Mouse (Mus musculus) adrenal gland, adult 8-10 months (tissue): ENCODE results near the gene Clec2l. TPM values are rescaled to one million over a fixed set of nuclear protein-coding genes. Genes with fewer than 3 reads are reported as not detected.

ENCODE experiments used
- DNase-seq: peaks from one replicate; pipeline ENCODE4 v3.0.0; 2022
- total RNA-seq, 4 experiments: library from RNA; stranded (reverse); gene quantifications; 2 replicates each; pipeline ENCODE4 v1.2.4; 2022

Clec2l gene
- total RNA-seq, 4 experiments from 2014 or later = 1.8 to 11.3 (median 3.1) TPM

DNA sequence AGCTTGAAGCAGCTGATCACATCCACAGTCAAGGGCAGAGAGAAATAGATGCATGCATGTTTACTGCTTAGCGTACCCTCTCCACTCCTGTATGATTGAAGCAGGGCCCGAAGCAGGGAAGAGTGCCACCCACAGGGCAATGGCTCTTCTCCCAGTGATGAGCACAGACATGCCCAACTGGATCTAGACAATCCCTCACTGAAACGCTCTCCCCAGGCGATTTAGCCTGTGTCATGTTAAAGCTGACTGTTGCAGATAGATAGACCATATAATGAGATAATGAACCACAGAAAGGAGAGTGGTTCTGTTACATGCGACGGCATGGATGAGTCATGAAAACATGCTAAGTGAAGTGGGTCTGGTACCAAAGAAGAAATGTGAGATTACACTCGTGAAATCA lies 8.4 kb downstream of the Clec2l start:
- no peak for DNase-seq

DNA sequence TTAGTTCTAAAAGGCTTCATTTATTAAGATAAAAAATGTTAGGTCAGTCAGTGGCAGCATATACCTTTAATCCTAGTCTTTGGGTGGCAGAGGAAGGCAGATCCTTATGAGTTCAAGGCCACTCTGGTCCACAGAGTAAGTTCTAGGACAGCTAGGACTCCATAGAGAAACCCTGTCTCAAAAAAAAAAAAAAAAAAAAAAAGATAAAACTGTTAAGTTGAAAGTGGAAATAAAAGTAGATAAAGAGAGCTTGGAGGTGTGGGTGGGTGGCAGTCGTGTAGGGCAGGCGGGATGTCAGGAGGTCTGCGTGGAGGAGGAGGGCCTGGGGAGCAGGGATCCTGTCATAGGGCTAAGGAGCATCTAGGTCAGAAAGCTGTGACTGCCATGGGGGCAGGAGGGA lies 9.1 kb downstream of the Clec2l start:
- no peak for DNase-seq

DNA sequence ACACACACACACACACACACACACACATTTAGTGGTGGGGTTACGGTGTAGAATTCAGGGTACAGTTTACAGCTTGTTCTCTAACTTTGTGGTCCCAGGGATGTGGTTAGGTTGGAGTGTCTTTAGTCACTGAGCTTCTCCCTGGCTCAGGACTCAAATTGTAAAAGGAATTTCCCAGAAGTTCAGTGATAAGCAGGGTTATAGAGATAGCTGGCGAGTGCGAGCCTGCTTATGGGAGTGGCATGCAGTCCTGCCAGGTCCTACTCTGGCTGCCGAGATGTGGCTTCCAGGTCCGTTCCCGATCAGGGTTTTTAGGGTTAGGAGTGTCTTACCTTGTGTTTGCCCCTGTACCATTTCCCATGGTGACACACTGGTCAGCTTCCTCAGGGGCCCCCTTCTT lies 13.3 kb downstream of the Clec2l start:
- no peak for DNase-seq

DNA sequence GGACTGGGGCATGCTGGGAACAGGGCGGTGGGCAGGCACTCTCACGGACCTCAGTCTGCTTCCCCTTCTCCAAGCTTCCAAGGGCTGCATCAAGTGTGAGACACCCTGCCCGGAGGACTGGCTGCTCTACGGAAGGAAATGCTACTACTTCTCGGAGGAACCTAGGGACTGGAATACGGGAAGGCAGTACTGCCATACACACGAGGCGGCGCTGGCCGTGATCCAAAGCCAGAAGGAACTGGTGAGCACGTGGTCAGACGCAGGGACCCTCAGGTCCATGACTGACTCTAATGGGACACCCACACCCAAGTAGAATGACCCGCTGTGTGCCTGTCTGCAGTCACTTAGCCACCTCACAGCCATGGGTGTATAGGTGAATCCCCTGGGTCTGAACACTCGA lies 13.9 kb downstream of the Clec2l start:
- no peak for DNase-seq

DNA sequence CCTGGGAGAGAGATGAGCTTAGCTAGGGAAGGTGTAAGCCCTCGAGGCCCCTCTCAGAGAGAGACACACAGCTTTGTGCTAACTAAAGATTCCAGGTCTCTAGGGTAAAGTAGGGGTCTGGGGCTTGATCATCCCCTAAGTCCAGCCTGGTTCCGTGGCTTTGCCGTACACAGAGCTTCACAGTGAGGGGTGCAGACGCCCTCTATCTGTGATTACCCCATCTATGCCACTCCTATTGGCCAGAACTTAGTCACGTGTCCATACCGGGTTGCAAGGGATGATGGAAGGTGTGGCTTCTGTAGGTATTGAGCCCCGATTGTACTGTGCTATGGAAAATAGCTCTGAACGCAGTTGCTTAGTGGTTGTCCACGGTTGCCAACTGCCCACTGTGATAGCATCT lies 14.8 kb downstream of the Clec2l start:
- no peak for DNase-seq

DNA sequence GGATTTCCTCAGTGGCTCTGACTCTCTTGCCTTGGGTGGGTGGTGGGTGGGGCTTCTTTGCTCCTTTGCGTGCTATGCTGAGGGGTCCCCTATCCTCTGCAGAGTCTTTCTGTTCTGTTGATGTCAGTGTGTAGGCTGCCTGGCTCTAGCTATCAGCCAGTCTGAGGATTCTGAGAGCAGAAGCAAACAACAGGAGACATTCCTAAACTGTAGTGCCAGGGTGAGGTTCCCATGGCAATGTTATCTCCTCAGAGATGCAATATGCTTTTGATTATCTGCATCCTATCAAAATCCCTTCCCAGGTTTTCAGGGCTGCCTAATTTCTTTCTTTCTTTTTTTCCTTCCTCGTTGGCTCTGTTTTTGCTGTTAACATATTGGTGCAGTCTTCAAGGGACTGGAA lies 19.7 kb downstream of the Clec2l start:
- DNase-seq = no peak

DNA sequence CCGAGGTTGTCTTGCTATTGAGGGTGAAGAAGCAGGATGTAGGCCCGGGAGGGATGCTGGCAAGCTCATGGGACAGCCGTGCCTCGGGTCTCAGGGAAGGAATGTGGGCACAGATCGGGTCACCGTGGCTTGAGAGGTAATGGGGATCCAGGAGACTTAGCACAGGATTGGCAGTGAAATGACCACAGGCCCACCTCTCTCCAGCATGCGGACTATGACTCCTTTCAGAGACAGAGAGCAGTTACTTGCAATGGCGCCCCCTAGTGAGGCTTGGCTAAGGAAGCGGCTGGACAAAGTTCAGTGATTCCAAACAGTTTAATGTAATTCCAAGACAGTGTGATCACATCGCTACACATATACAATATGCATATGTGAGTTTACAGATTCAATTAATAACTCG lies 24.3 kb downstream of the Clec2l start:
- no peak for DNase-seq

DNA sequence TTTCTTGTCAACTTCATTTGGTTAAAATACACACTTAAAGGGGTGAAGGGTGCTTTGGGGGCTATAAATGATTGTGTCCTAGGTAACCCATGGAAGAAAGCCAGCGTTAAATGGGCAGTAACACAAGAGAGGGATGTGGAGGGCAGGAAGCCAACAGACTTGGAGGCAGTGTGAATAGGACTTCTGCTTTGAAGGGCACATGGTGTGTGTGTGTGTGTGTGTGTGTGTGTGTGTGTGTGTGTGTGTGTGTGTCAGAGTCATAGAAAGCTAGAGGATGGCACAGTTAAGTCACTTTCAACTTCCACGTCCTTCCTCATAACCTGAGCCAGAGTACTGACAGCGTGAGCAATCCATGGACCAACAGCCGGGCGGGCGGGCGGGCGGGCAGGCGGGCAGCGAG lies 26.0 kb downstream of the Clec2l start:
- no peak for DNase-seq

DNA sequence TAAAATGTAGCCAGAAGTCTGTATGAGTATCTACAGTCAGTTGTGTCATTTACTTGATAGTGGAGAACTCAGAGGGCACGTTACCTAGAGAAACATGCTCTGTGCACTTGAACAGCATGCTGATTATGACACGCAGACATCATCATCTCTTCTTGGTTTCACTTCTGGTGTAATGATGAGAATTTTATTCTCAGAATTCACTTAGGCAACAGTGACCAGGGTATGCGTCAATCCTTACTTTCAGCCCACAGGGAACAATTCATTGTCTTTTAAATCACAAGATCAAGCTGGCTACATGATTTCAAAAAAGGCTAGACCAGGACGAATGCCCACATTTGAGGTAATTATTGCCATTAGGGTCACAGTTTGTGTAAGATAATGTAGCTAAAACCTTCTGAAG lies 27.7 kb downstream of the Clec2l start:
- DNase-seq = no peak

DNA sequence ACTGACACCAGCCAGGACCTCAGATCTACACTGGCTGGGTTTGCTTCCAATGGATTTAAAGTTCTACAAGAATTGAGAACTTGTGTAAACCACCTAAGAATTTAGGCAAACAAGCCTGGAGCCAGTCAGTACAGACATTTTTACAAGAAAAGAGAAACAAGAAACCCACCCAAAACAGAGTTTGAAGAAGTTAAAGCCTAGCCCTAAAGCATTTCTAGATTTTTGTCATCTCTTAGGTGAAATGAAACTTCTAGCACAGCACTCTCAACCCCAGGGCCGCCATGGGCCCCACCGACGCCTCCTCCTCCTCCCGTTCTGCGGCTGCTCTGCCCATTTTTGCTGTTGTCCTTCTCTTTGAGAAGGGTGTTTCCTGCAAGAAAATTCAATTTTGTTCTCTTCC lies 28.2 kb downstream of the Clec2l start:
- DNase-seq = no peak

DNA sequence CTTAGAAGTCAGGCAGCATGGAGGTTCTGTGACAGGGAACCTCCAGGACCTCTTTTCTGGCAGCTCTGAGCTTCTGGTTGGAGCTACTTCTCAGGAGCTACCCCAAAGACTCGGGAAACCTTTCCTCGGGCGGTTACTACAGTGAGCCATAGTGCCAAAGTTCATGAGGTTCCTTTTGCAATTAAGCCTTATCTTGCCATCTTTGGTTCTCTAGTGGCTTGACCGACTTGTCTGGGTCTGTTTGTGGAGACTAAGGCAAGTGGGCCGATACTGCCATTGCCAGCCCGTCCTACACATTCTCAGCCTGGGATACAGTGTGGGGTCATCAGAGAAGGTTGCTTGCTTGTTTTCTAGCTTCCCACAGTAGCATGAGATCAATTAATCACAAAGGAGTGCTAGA lies 29.7 kb downstream of the Clec2l start:
- no peak for DNase-seq

DNA sequence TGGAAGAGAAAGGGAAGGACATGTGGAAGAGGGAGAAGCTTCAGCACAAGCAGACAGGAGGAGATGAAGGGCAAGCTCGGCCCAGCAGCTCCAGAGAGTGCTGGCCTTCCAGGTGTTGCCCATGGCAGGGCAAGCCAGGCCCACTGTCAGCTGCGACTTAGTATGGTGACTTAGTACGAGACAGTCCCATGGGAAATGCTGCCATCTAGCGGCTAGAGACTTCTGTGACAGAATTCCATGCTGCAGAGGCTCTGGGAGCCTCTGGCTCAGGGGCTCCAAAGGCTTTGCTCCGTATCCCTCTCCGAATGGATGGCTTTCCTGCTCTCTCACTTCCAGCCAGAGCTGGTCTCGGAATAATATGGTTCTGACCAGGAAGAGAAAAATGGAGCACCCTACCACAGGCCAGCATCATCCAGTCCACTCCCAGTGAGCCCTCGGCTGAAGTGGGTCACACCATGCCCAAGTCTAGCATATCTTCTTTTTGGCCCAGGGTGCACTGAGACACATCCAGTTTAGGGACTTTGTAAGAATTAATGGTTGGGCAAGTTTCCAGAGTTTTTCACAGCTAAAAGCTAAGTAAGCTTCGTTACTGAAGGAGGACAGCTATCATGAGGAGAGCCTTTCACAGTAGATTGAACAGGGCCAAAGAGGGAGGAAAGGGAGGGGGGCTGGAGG lies 32.6 kb downstream of the Clec2l start:
- peak; percentile 55 for DNase-seq

DNA sequence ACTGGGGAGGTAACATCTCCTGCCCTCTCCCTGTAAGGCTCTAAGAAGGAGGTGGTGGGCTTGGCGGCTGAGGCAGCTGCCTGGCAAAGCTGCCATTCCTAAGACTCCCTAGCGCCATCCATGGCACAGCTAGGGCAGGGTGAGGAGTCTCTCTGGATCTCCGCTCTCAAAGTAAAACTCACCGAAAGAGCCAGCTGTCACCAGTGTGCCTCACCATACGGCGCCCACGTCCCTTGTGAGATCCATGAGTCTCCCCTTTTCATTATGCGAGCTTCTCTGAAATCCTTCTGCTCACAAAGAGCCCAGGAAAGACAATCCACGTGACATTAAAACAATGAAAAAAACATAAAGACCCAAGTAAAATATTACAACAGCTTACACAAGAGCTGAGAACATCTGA lies 33.7 kb downstream of the Clec2l start:
- no peak for DNase-seq

DNA sequence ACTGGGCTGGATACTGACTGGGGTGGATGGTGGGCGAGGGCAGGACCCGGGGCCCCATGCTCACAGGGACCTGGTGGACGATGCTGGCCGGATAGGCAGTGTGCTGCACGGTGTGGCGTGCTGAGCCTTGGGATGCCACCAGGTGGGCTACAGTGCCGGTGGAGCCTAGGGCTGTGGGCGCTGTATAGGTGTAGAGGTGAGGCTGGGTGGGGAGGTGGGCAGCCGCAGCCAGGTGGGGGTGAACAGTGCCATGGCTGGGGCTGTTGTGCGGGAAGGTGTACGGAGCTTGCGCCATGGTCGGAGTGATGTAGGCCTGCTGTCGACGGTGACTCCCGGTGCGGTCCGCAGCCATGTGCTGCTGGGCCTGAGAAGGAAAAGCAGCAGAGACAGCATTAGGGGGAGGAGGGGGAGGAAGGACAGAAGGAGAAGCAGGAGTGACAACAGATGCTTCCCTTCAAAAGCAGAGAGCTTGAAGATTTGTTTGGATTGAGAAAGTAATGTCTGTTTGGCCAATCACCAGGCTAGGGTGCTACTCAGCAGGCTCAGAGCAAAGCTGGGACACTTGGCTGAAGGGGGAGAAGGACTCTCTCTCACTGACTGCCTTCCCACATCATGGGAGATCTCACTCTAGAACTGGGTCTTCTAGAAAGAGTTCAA lies 35.5 kb downstream of the Clec2l start:
- no peak for DNase-seq

DNA sequence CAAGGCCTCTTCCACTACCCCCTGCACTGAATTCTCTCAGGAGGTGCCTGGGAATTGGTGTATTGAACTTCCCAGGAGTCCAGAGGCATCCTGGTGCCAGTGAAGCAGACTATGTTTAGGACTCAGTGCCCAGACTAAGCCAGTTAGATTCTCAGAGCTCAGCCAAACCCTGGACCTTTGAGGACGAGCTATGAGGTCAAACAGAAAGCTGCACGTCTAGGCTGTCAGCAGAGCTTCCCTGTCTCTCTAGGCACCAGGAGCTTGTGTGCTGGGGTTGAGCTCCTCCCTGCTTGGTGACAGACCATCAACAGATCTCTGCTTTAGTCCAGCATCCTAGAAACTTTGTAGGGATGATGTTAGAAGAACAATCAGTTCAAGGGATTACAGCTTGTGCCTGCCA lies 38.6 kb downstream of the Clec2l start:
- DNase-seq = no peak

DNA sequence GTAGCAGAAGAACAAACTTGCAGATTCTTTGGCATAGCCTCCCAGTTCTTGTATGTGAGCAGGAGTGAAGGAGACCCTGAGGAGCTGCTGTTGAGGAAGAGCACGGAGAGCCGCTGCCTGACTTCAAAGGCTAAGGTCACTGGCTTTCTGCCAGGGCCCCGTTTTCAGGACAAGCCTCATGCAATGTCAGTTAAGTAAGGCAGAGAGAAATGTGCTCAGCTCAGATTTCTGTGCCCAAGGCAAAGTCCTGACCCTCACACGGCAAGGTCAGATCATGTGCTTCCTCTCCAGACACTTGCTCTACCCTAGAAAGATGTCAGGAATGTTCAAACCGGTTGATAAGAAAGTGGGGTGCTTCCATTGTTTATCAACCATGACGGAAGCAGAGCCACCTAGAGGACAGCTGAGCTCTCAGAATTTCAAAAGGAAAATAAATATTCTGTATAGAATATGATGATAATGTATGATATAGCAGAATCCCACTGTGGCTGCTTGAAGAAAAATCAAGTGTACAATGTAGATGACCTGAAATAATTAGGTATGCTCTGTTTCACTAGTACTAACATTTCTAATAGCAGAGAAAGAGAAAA lies 40.0 kb downstream of the Clec2l start:
- DNase-seq = peak; percentile 88

DNA sequence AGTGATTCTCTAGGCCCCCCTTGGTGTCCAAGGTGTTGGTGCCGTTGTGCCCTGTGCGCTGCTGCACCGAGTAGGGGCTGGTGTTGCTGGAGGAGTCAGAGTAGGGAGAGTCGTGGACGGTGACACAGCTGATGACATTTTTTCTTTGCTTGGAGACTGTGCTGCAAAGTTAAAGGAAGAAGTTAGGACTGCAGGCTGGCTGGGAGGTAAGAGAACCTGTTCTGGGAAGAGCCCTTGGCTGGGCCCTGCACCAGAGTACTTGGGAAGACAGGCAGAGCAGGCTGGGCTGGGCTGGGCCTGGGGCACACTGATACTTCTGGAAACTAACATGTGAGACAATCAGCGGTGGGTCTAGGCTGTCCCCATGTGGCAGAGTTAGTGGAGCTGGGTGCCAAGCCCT lies 40.7 kb downstream of the Clec2l start:
- DNase-seq = no peak

DNA sequence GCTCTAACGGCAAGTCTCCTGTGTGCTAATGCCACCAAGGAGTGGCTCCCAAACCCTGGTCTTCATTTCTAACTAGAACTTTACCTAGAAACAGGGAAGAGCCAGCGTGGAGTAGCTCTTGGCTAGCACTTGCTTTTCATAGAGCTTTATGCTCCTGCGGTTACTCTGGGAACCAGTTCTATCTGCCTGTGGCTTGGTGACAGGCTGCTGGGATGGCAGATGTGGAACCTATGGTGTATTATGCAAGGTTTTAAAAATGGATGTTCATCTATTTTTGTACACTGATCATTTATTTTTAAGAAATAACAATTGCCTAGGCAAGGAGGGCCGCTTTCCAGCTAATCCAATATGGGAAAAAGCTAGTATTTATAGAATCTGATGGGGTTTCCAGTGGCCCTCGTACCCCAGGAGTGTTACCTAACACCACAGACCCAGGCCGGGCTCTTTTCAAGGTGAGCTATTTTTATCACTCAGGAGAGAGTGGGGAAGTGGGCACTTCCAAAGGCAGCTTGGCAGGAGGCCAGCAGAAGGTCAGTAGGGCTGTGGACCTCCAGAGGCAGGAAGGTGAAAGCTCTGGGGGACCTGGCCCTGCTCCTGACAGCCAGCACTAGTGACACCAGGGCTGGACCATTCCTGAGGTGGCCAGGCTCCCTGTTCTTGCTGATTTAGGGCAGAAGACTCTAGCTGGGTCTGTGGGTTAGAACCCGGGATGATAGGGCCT lies 41.6 kb downstream of the Clec2l start:
- no peak for DNase-seq

DNA sequence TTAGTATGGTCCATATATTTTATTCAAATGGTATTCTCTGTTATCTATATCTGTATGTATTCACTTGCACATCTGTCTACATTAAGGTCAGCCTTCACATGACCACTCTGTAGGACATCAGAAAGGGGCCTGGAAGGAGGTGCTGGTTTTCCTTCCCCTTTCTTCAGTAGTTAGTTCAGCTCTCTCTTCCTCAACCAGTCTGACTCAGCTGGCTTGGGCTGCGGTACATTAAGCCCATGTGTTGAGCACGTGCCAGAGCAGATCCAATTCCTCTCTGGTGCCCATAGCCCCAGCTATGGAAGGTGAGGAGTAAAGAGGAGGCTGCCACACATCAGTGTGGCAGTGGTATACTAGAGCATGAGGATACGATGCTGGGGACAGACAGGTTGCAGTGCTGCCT lies 47.6 kb downstream of the Clec2l start:
- DNase-seq = no peak

DNA sequence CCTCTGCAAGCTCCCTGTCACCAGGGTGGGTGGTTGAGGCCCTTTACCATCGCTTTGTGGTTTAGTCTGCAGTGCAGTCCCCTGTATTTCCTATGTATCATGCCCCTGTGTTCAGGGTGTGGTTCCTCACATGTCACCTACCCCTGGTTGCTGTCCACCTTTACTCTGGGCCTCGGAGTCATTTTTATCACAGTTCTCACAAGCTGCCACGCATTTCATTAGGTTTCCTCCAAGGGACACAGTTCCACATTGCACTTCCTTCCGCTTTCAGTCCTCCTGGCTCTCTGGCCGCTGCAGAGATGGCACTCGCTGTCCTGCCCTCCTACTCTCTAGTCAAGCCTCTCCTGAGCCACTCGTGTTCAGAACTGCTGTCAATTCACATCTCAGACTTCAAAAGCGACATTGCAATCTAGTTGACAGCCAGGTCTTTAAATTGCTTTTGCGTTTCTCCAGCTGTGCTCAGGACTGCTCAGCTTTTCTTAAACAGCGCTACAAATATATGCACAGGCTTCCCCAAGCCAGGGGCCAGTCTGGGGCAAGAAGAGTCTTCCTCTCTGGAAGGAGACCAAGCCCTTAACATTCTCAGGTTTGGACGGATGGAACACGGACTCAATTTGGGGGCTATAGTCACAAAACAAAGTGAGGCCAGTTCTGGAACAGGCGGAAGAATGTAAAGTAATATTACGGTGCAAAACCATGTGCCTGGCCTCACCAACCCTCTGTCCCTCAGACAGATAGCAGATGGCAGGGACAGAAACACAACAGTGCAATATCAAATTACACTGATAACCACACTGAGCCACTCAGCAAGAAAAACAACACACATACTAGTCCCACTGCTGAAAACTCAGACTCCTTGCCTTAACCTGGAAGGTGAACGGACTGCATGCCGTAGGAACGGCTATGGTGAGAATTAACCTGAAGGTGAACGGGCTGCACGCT lies 51.4 kb downstream of the Clec2l start:
- no peak for DNase-seq

DNA sequence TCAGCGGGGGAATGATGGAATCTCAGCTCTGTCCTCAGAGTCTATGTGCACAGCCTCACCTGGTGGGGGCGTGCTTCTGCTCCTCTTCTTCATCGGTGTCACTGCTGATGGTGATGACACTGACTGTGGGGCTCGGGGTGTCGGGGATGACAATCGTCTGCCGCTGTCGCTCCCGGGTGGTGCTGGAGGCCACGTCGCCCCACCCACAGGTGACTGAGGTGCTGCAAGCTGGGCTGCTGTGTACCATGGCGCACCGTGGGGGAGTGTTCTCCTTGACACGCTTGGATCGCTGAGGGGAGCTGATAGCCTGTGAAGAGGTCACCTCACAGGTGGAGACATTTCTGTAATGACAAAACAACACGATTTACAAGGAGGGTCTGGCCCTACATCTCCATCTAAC lies 53.0 kb downstream of the Clec2l start:
- no peak for DNase-seq

DNA sequence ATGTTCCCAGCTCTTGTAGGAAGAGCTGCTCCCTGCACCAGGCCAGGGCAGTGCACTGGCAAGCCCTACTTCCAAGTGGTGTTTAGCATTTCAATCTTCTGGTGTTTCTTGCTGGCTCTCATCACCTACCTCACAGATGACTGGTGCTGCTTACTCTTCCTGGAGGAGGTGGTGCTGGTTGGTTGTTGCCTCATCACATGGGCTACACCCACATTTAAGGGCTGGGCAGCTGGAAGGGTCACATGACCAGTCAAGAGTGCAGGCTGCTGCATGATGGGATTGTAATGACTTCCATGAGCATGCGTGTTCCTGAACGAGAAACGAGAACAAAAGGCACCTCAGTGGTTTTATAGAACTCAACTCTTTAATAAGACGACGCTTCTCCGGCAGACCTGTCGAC lies 55.8 kb downstream of the Clec2l start:
- no peak for DNase-seq

DNA sequence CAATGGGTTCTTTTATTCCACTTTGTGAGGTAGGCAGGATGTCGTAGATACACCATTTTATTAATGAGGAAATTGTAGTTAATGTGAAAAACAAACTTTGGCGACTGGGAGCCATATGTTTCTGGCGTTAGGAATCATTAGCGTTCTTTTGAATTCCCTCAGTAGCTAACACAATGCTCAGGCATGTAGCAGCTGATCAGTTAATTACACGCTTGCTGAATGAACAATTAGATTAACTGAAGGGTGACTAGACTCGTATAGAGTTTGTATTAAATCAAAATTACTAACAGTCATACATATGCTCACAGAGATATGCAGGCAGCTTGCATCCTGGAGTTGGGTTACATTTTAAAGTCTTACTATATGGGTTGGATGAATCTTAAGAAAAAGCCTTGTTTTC lies 56.4 kb downstream of the Clec2l start:
- no peak for DNase-seq
